Mouse (Mus musculus) spleen, adult 2 months (tissue): ENCODE results near the gene Gm21885. TPM values are rescaled to one million over a fixed set of nuclear protein-coding genes. Genes with fewer than 3 reads are reported as not detected.
A peak's percentile ranks its signal among the peaks of the same experiment; 100 is the strongest.

ENCODE experiments used
- DNase-seq, 2 experiments: peaks; one replicate each; pipeline versions ENCODE4 v3.0.0 to v3.0.0-alpha.2; 2012 to 2021; ENCODE audit warnings: low spot score in 2 of 2, low read depth in 1 of 2
- H3K27ac ChIP-seq: fragments of 200-500 bp; 2 replicates; pipeline ENCODE4 v1.5.1; 2012; ENCODE audit warnings: low read length, inconsistent platforms; ENCODE audit not compliant: insufficient read depth
- H3K27me3 ChIP-seq: fragments of 200-500 bp; 2 replicates; pipeline ENCODE4 v1.6.1; 2012; ENCODE audit warnings: mild to moderate bottlenecking, moderate library complexity, low read length, inconsistent platforms; ENCODE audit not compliant: control insufficient read depth, insufficient read depth
- H3K36me3 ChIP-seq: fragments of 200-500 bp; 2 replicates; pipeline ENCODE4 v1.6.1; 2012; ENCODE audit warnings: mild to moderate bottlenecking, low read length, inconsistent platforms; ENCODE audit not compliant: control insufficient read depth, insufficient read depth
- H3K4me1 ChIP-seq: fragments of 200-500 bp; 2 replicates; pipeline ENCODE4 v1.6.1; 2011; ENCODE audit warnings: inconsistent platforms; ENCODE audit not compliant: control insufficient read depth, insufficient read depth, insufficient read length
- H3K4me3 ChIP-seq: fragments of 200-500 bp; 2 replicates; pipeline ENCODE4 v1.5.1; 2011; ENCODE audit warnings: mild to moderate bottlenecking, inconsistent platforms; ENCODE audit not compliant: insufficient read depth, insufficient read length; ENCODE audit errors: extremely low read depth
- CTCF ChIP-seq: fragments of 200-500 bp; IDR thresholded peaks from 2 replicates; pipeline ENCODE4 v1.5.1; 2011; ENCODE audit warnings: mild to moderate bottlenecking, inconsistent platforms; ENCODE audit not compliant: insufficient read depth, insufficient read length, insufficient replicate concordance; ENCODE audit errors: extremely low read depth
- POLR2A ChIP-seq: fragments of 200-500 bp; IDR thresholded peaks from 2 replicates; pipeline ENCODE4 v1.6.1; 2011; ENCODE audit warnings: low read depth, low read length, inconsistent platforms
- WGBS: fragments of 180-500 bp; shearing (Covaris S2); methylation state at CpG from one replicate; pipeline ENCODE4 v1.1.7; 2018; 5-methylcytosine and 5-hydroxymethylcytosine counted together
- polyA plus RNA-seq: library from polyadenylated mRNA; depleted of rRNA; stranded (reverse); fragments of >200 nt; gene quantifications from 2 replicates; pipeline ENCODE4 v1.2.3, GENCODE M21; 2012; rRNA removed

Gene Gm21885
- not detected in 2 replicates for polyA plus RNA-seq

DNA sequence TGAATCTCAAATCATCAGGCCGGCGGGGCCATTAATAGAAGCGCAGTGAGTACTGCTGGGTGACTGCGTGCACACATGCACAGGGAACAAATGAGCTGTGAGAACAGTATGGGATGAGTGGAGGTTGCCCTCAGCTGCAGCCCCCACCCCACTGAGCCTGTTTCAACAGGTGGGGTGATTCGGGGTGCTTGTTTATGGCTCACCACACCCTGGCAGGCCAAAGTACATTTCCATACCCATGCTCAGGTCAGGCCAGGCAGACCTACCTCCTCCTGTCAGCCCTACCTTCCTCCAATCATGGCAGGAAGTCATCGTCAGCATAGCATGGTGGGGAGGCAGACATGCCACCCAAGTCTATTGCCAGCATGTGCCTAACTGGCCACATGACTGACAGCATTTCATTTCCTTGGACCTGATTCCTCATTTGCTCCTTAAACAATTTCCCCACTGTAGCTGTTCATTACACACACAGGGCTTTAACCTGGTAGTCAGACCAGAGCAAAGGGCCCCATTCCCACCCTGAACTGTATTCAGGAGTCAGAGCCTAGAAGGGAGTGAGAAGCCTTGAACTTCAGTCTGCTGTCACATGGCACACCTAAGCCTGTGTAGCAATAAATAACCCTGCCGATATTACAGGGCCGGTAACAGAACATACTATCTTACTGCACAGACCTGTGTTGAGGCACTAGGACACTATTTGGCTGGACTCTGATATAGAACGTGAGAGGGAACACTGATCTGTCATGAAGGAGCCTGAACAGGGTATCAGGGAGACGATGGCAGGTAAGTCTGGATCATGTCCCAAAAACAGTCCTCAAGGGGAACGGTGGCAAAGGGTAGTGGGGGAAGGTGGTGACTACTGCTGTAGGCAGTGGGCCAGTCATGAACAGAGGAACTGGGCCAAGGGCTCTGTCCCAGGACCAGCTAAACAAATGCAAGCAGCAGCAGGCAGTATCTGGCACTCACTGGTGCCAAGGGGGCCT, at the start of gene Gm21885:
Gene Gm21885 (plus strand): TSS at position 675 of the 983 bp plus-strand sequence.
- Histone ChIP-seq H3K27ac (no peak within 1 kb of the TSS), H3K36me3 (peaks cover 1% of the 10 kb centered on the region; the same call in 1 of the 2 replicates), H3K4me1 (no peaks in the 10 kb centered on the region), H3K4me3 (no peak within 1 kb of the TSS), H3K27me3 (no peaks in the 10 kb centered on the region)
- WGBS: 77% methylated on average over 11 of the region's 11 CpGs
- no peak for DNase-seq
- TF ChIP-seq CTCF: no peak
- no peak for TF ChIP-seq POLR2A

DNA sequence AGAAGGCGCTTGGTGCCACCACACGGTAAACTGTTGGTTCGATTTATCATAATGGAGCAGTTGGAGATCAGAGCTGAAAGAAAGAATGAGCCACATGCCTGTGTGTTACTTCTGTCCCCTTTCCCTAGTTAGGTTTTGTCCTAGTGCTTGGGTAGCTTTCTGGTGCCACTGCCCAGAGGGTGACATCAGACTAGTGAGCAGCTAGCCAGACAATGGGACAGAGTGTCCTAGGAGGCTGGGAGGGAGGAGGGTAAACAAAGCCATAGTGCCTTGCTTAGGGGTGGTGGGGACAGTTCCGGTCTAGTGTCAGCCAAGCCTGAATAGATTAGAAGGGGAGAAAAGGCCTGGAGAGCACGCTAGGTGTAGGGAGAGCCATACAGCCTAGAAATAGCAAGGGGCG, 48.3 kb upstream of the Gm21885 start:
- TF ChIP-seq POLR2A (no peak), CTCF (no peak)
- DNase-seq: no peak
- no peak overlapping the region for H3K27ac ChIP-seq
- no peaks in the 10 kb centered on the region for H3K27me3 ChIP-seq
- no peaks in the 10 kb centered on the region for H3K36me3 ChIP-seq
- no peaks in the 10 kb centered on the region for H3K4me1 ChIP-seq
- H3K4me3 ChIP-seq: no peak overlapping the region
- WGBS: 93% methylated on average over 6 of the region's 6 CpGs

DNA sequence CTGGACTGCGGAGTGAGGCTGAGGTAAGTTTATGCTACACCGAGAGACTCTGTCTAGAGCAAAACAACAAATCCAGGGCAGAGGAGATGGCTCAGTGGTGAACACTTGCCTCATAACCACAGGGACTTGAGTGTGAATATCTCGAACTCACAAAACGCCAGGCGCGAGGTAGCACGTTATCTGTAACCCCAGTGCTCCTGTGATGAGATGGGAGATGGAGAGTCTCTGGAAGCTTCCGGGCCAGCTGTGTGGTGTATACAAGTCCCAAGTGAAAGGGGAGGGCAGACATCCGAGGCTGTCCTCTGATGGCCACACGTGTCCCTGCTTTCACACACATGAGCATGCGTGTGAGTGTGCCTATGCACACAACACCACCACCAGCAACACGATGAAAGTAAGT, 47.3 kb upstream of the Gm21885 start:
- H3K4me1 ChIP-seq: no peaks in the 10 kb centered on the region
- H3K27ac ChIP-seq: no peak overlapping the region
- TF ChIP-seq POLR2A (no peak), CTCF (no peak)
- WGBS: 89% methylated on average over 12 of the region's 12 CpGs
- no peaks in the 10 kb centered on the region for H3K36me3 ChIP-seq
- no peaks in the 10 kb centered on the region for H3K27me3 ChIP-seq
- DNase-seq: no peak
- H3K4me3 ChIP-seq: no peak overlapping the region

DNA sequence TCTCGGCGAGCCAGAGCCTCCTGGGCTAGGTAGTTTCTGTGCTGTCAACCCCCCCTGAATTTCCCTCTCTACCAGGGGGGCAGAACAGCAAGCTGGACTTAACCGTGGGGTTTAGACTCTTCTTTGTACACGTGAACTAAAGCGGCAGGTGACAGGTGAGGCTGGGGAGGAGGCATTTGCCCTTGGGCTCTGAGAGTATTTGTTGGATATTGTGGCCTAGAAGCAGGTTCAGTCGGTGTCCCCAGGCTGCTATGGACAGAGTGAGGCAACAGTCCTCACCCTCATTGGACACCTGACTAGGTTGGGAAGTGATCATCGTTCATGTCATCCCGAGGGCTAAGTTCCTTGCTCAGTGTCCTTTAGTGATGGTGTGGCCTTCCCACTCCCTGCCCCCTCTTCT, 46.8 kb upstream of the Gm21885 start:
- no peak for TF ChIP-seq CTCF
- no peak for TF ChIP-seq POLR2A
- no peak overlapping the region for H3K27ac ChIP-seq
- no peaks in the 10 kb centered on the region for H3K36me3 ChIP-seq
- H3K4me1 ChIP-seq: no peaks in the 10 kb centered on the region
- WGBS: 94% methylated on average over 8 of the region's 8 CpGs
- no peak for DNase-seq
- H3K4me3 ChIP-seq: no peak overlapping the region
- H3K27me3 ChIP-seq: no peaks in the 10 kb centered on the region

DNA sequence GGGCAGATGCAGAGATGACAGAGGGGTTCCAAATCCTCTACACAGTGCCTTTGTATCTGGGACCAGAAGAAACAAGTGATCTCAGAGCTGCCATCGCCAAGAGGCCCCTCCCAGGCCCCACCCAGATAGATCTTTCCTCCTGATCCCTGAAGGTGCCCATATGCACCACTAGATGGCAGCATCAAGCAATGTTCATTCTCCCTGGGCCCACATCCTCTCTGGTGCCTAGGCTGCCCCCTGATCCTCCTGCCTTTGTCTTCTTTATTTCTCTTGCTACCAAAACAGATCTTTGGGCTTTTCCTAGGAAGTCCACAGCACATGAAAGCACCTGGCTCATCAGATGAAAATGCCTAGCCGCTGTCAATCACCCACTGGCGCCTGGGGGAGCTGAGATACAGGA, 45.6 kb upstream of the Gm21885 start:
- 44% methylated on average over 3 of the region's 3 CpGs for WGBS
- H3K4me1 ChIP-seq: no peaks in the 10 kb centered on the region
- H3K36me3 ChIP-seq: no peaks in the 10 kb centered on the region
- peak; percentile 39 to 56 for DNase-seq
- H3K27ac ChIP-seq: no peak overlapping the region
- H3K27me3 ChIP-seq: no peaks in the 10 kb centered on the region
- peak; percentile 87; the same call in 1 of the 2 replicates for TF ChIP-seq CTCF
- no peak for TF ChIP-seq POLR2A
- no peak overlapping the region for H3K4me3 ChIP-seq

DNA sequence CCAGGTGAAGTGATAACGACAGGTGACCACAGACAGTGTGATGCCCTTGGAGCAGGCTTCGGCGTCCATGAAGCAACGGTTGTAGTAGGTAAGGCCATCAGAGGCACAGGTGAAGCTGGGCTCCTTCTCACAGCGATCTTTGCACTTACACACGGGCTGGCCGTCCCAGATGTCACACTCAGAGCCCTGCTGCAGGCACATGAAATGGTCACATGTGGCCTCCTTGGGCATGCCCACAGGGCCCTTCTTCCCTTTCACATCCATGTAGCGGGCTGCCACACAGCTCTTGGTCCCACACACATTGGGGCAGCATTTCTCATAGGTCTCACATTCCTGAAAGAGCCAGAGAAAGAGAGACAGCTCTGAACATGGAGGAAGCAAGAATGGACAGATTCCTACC, 42.9 kb upstream of the Gm21885 start:
- Histone ChIP-seq H3K27ac (no peak overlapping the region), H3K36me3 (no peaks in the 10 kb centered on the region), H3K27me3 (no peaks in the 10 kb centered on the region), H3K4me1 (peaks cover 3% of the 10 kb centered on the region; the same call in 1 of the 2 replicates), H3K4me3 (no peak overlapping the region)
- TF ChIP-seq POLR2A (no peak), CTCF (no peak)
- 91% methylated on average over 8 of the region's 8 CpGs for WGBS
- no peak for DNase-seq

DNA sequence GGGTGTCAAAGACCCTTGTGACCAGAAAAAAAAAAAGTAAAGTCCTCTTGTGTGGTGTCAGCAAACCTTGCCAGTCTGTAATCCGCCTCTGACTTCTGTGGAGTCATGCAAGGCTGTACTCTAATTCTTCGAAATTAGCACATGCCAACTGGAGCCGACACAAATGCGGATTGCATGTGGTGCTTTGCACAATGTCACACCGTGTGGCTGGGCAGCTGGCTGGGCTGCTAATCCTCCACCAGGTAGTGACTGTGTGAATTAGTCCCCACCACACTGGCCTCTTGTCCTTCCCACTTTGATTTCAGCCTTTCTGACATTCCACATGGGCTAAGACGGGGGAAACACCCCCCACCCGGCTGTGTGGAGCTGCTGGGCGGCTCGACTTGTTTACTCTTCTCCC, 42.0 kb upstream of the Gm21885 start:
- no peak overlapping the region for H3K27ac ChIP-seq
- H3K36me3 ChIP-seq: no peaks in the 10 kb centered on the region
- no peak for DNase-seq
- no peak for TF ChIP-seq CTCF
- TF ChIP-seq POLR2A: no peak
- H3K27me3 ChIP-seq: no peaks in the 10 kb centered on the region
- 79% methylated on average over 9 of the region's 9 CpGs for WGBS
- no peak overlapping the region for H3K4me3 ChIP-seq
- H3K4me1 ChIP-seq: peaks cover 3% of the 10 kb centered on the region; the same call in 1 of the 2 replicates
